Mouse (Mus musculus) E14TG2a.4 (cell line): ENCODE data around the gene Tmbim6.

Experiments
- CTCF ChIP-seq: conservative IDR thresholded peaks from 2 replicates; pipeline ENCODE4 v1.5.1; 2014; ENCODE audit warnings: low read length
- NANOG ChIP-seq: IDR thresholded peaks from 2 replicates; pipeline ENCODE4 v1.6.1; 2014; ENCODE audit warnings: borderline replicate concordance, low read length, mixed read lengths
- POU5F1 ChIP-seq: IDR thresholded peaks from 2 replicates; pipeline ENCODE4 v1.6.1; 2014; ENCODE audit warnings: low read length, borderline replicate concordance

DNA sequence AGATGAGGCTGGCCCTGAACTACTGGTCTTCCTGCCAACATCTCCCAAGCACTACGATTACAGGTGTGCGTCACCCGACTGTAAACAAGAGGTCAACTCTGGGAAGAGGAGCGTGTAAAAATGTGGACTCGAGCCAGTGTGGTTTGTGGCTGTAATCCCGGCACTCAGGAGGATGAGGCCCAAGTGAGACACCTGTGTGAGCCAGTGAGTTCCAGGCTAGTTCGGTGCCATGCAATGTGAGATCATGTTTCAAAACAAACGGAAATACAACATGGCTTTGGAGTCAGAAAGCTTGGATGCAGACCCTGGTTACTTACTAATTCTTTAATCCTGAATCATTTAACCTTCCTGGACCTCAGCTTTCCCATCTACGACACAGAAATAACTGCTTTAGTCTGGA is 33.7 kb upstream of the Tmbim6 start:
- TF ChIP-seq CTCF = no peak
- TF ChIP-seq NANOG = no peak
- no peak for TF ChIP-seq POU5F1
